Mouse (Mus musculus): ENCODE measurements around the gene Gm15155. TPM values are rescaled to one million over a fixed set of nuclear protein-coding genes. Genes with fewer than 3 reads are reported as not detected.
A peak's percentile ranks its signal among the peaks of the same experiment; 100 is the strongest.
"Not testable (repeated sequence)": the region's sequence is repeated elsewhere in the genome, so short reads cannot be mapped to it uniquely, and the experiment has no call there.

Gm15155 gene
- total RNA-seq, 2 experiments from 2014 or later, result 0.54 to 0.70 TPM

GRCm38 (mm10) chrX:155625671-155626196 lies 1.2 kb downstream of the Gm15155 start:
- H3K27ac ChIP-seq, result no peak overlapping the region
- TF ChIP-seq CTCF (IDR thresholded peaks at IDR 0.05), result no peak
- intact Hi-C loops (cut with DNase I), result loop anchor here (10.0 kb wide), 3 partner anchors 191 to 1829 kb away; no protein-coding TSS in a partner anchor
- H3K4me3 ChIP-seq, result peak overlapping the region; percentile 33
- DNase-seq (ENCODE audit: extremely low spot score in 1 of 2, low spot score in 2 of 2), result peak; percentile 11

GRCm38 (mm10) chrX:155643975-155644374 lies 19.4 kb downstream of the Gm15155 start:
- DNase-seq (ENCODE audit: extremely low spot score in 1 of 2, low spot score in 2 of 2), result peak in 1 of 2 experiments; percentile 20
- intact Hi-C loops (cut with DNase I), result loop anchor here (5.0 kb wide), 1 partner anchor 1663 kb away; no protein-coding TSS in a partner anchor
- Histone ChIP-seq H3K4me3 (no peak overlapping the region), H3K27ac (no peak overlapping the region)
- peak; percentile 67 for TF ChIP-seq CTCF (IDR thresholded peaks at IDR 0.05)

GRCm38 (mm10) chrX:155645975-155646374 lies 21.4 kb downstream of the Gm15155 start:
- Histone ChIP-seq H3K27ac (no peak overlapping the region), H3K4me3 (no peak overlapping the region)
- intact Hi-C loops (cut with DNase I), result no loop called here
- DNase-seq (ENCODE audit: extremely low spot score in 1 of 2, low spot score in 2 of 2), result no peak
- no peak for TF ChIP-seq CTCF (IDR thresholded peaks at IDR 0.05)

GRCm38 (mm10) chrX:155657971-155658370 lies 33.4 kb downstream of the Gm15155 start:
- no peak for TF ChIP-seq CTCF (IDR thresholded peaks at IDR 0.05)
- no peak overlapping the region for H3K4me3 ChIP-seq
- no peak for DNase-seq (ENCODE audit: extremely low spot score in 1 of 2, low spot score in 2 of 2)

GRCm38 (mm10) chrX:155690440-155690839 lies 65.9 kb downstream of the Gm15155 start:
- H3K4me3 ChIP-seq; intact Hi-C loops (cut with DNase I); H3K27ac ChIP-seq; DNase-seq (ENCODE audit: extremely low spot score in 1 of 2, low spot score in 2 of 2): not testable (repeated sequence)

More at GRCm38 (mm10) chrX:155657971-155658370, 33.4 kb downstream of the Gm15155 start:
- H3K27ac ChIP-seq, result no peak overlapping the region
- intact Hi-C loops (cut with DNase I), result no loop called here

GRCm38 (mm10) chrX:155724157-155724556 lies 99.6 kb downstream of the Gm15155 start:
- no peak for DNase-seq (ENCODE audit: extremely low spot score in 1 of 2, low spot score in 2 of 2)
- no peak for TF ChIP-seq CTCF (IDR thresholded peaks at IDR 0.05)
- intact Hi-C loops (cut with DNase I), result no loop called here
- H3K27ac ChIP-seq, result no peak overlapping the region
- H3K4me3 ChIP-seq, result no peak overlapping the region

- no peak for TF ChIP-seq CTCF (IDR thresholded peaks at IDR 0.05)
- H3K27ac ChIP-seq, result no peak overlapping the region
- no peak overlapping the region for H3K4me3 ChIP-seq
- DNase-seq (ENCODE audit: extremely low spot score in 1 of 2, low spot score in 2 of 2), result no peak
- intact Hi-C loops (cut with DNase I), result no loop called here
Measured at GRCm38 (mm10) chrX:155728387-155728786, 103.8 kb downstream of the Gm15155 start.

GRCm38 (mm10) chrX:155888118-155888517 lies 263.6 kb downstream of the Gm15155 start:
- no peak for TF ChIP-seq CTCF (IDR thresholded peaks at IDR 0.05)
- no peak overlapping the region for H3K27ac ChIP-seq
- DNase-seq (ENCODE audit: extremely low spot score in 1 of 2, low spot score in 2 of 2), result no peak
- intact Hi-C loops (cut with DNase I), result no loop called here
- no peak overlapping the region for H3K4me3 ChIP-seq

GRCm38 (mm10) chrX:155900040-155900439 lies 275.5 kb downstream of the Gm15155 start:
- Histone ChIP-seq H3K27ac (no peak overlapping the region), H3K4me3 (no peak overlapping the region)
- DNase-seq (ENCODE audit: extremely low spot score in 1 of 2, low spot score in 2 of 2), result no peak
- TF ChIP-seq CTCF (IDR thresholded peaks at IDR 0.05), result no peak
- intact Hi-C loops (cut with DNase I), result no loop called here

- no peak for DNase-seq (ENCODE audit: extremely low spot score in 1 of 2, low spot score in 2 of 2)
Measured at GRCm38 (mm10) chrX:155901742-155902141, 277.2 kb downstream of the Gm15155 start.

GRCm38 (mm10) chrX:155903108-155903507 lies 278.6 kb downstream of the Gm15155 start:
- H3K4me3 ChIP-seq, result no peak overlapping the region
- TF ChIP-seq CTCF (IDR thresholded peaks at IDR 0.05), result no peak
- DNase-seq (ENCODE audit: extremely low spot score in 1 of 2, low spot score in 2 of 2), result no peak
- intact Hi-C loops (cut with DNase I), result no loop called here
- H3K27ac ChIP-seq, result no peak overlapping the region

More at GRCm38 (mm10) chrX:155901742-155902141, 277.2 kb downstream of the Gm15155 start:
- no peak for TF ChIP-seq CTCF (IDR thresholded peaks at IDR 0.05)
- Histone ChIP-seq H3K4me3 (no peak overlapping the region), H3K27ac (no peak overlapping the region)
- intact Hi-C loops (cut with DNase I), result no loop called here

GRCm38 (mm10) chrX:156009756-156010155 lies 385.2 kb downstream of the Gm15155 start:
- DNase-seq (ENCODE audit: extremely low spot score in 1 of 2, low spot score in 2 of 2), result no peak
- intact Hi-C loops (cut with DNase I), result no loop called here
- no peak overlapping the region for H3K27ac ChIP-seq
- H3K4me3 ChIP-seq, result no peak overlapping the region
- no peak for TF ChIP-seq CTCF (IDR thresholded peaks at IDR 0.05)

GRCm38 (mm10) chrX:156155776-156156175 lies 531.2 kb downstream of the Gm15155 start:
- DNase-seq (ENCODE audit: extremely low spot score in 1 of 2, low spot score in 2 of 2), result no peak
- Histone ChIP-seq H3K27ac (no peak overlapping the region), H3K4me3 (no peak overlapping the region)
- intact Hi-C loops (cut with DNase I), result no loop called here
- no peak for TF ChIP-seq CTCF (IDR thresholded peaks at IDR 0.05)
